Mouse (Mus musculus) thymus, adult 18-20 months (tissue): Measurements from ENCODE around the gene Rgs8.
A peak's percentile ranks its signal among the peaks of the same experiment; 100 is the strongest.

ENCODE experiments used
- DNase-seq, 2 experiments: peaks; one replicate each; pipeline ENCODE4 v3.0.0; 2022; ENCODE audit warnings: mixed read lengths in 2 of 2

Rgs8 gene

GRCm38 (mm10) chr1:153708626-153709025 lies 55.8 kb downstream of the Rgs8 start:
- no peak for DNase-seq

DNA sequence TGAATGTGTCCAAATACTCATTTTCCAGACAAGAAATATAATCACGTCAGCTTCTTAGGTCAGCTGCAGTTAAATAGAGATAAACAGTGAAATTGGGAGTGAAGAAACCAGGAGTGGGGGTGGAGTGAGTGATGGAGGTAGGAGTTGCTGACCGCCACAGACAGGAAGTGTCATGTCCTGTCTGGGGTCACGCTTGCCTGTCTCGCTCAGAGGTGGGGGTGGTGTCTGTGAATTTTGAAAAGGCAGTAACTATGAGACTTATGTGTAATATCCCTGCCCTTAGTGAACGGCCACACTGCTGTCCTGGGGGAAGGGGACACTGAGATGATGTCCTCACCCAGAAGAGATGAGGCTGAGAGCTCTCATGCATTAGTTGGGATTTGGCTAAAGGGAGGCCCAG lies 56.6 kb downstream of the Rgs8 start:
- no peak for DNase-seq

DNA sequence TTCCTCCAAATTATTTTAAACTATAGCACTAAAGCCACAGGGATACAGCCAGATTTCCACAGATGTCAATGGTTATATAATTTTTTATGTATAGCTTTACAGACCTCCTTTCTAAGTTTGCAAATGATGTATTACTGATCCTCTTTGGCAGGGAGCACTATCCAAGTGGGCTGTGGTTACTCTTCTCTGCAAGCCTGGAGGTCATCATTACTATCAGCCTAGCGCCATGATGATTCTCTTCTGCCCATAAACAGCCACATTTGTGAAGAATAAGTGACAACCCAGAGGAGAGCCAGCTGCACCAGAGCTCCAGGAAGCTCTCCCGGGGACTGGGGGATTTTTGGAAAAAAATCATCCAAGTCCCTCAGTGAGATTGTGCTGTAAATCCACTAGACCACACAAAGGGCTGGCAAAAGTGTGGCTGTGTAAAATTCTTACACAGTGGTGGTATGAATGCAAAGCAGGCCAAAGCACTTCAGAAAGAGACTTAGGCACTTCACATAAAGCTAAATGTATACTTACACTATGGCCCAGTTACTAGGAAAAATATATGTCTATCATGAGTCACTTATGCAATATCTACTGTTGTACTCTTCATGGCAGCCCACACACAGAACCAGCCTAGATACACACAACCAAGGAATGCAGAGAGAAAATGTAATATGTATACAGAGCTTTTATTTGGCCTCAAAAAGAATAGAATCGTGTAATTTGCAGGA lies 58.9 kb downstream of the Rgs8 start:
- DNase-seq: no peak

- DNase-seq: no peak
These were observed 59.8 kb downstream of the Rgs8 start for GRCm38 (mm10) chr1:153712633-153713032.

DNA sequence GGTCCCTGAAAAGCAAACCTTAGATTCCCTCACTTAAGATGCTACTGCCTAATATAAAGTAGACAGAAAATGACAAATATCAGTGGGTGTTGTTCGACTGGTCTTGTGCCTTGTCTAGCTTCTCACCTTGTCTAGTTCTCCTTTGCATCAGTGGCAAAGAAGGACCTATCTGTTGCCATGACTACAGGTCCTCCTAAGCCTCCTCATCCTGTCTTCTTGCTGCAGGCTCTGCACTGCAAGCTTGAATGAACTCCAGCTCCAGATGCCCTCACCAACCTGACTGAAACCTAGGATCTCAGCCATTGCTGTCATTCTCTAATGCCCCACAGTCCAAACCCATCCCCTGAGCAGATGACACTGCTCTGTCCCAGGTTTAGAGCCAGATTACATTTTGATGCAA lies 65.2 kb downstream of the Rgs8 start:
- no peak for DNase-seq

DNA sequence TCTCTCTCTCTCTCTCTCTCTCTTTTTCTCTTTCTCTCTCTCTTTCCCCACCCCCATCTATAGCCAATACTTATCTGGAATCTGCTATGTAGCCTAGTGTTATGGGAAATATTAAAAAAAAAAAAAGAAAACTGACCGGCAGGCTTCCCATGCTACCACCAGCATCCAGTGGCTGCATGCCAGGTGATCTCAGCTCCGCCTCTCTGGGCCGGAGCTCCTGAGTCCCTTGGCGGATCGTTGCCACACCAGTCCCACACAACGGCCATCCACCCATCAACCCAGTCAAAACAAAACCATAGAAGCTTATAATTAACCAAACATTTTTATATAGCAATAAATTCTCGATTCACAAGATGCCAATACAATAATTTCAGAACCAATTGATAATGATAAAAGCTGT lies 68.1 kb downstream of the Rgs8 start:
- DNase-seq: no peak

GRCm38 (mm10) chr1:153721565-153722310 lies 68.9 kb downstream of the Rgs8 start:
- DNase-seq: no peak

DNA sequence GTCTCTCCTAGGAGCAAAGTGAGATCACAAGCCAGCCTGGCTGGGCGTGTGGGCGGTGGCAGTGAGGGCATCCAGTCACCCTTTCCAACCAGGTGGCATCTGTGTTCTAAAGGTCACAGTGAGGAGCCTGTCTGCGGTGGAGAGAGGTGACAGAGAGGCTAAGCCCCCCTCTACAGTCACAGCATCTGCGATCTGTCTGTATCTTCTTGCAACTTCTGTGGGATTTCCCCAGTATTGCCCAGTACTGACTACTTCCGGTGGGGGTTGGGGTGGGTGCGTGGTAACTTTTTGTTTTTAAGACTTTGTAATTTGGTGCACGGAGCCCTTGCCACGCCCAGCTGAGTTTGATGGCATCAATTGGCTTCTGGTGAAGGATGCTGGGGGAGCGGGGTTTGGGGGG lies 70.6 kb downstream of the Rgs8 start:
- DNase-seq: no peak

- DNase-seq: no peak
These were observed 73.8 kb downstream of the Rgs8 start for GRCm38 (mm10) chr1:153726636-153727035.

DNA sequence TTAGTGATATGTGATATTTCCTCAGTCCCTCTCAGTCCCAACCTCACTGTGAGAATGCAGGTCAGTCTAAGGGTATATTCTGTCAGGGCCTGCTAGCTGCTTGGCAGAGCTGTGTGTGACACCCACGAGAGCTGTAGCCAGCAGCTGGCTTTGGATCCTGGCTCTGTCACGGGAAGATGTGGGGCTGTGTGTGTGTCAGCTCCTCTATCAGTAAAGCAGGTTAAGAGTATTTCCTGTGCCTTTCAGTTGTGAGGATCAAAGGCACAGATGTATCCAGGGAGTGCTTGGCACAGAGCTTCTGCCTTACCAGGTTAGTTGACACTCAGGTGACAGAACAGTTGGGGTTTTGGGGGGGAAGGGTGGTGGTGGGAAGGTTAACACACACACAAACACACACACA lies 77.0 kb downstream of the Rgs8 start:
- DNase-seq: peak in 1 of 2 experiments; percentile 59

DNA sequence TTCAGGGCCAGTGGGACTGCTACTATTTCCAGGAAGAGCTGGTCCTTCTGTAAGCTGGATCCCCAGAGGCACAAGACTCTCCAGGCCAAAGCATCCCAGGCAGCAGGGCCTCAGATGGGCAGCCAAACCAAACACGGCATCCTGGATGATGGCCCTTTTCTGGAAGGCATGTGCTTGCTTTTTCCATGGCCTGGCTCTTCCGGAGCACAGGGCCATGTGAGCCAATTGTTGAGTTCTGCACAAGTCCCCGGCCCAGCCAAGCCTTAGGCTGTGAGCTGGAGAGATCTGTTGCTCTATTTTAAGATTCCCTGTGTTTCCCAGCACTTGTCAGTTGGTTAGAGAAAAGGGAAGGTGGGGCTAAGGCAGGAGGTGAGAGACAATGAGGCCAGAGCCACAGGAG lies 77.8 kb downstream of the Rgs8 start:
- no peak for DNase-seq

DNA sequence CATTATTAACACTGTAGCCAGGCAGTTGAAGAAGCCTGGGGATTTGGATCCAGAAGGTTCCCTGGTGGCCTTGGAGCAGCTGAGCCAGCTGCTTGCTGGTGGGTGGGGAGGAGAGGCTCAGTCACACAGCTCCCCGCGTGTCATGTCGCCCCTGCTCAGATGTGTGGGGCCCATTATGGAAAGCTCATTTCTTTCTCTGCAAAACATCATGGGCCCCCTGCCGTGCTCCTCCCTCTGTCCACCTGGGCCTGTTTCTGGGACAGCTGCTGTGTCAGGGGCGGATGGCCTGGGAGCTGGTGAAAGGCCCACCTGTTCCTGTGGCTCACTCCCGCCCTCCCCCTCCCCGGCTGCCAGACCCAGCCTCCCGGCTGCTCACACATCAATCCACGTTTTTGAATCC lies 80.4 kb downstream of the Rgs8 start:
- DNase-seq: peak in 1 of 2 experiments; percentile 55

DNA sequence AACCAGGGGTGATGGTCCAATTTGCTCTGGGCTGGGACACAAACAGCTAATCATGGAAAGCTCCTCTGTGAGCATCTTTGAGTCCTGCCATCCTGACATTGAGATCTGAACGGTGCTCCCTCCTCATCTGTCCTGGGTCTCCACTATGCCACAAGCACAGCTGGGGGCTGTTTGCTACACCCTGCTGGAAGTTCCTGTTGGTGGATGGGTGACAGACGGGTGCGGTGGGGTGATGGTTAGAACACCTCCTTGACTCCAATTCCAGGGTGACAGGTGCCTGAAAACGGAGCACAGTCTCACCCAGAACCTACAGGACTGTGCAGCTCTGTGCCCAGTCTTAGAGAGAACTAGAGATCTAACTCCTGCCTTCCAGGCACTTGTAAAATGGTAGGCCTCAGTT lies 82.0 kb downstream of the Rgs8 start:
- DNase-seq: no peak

DNA sequence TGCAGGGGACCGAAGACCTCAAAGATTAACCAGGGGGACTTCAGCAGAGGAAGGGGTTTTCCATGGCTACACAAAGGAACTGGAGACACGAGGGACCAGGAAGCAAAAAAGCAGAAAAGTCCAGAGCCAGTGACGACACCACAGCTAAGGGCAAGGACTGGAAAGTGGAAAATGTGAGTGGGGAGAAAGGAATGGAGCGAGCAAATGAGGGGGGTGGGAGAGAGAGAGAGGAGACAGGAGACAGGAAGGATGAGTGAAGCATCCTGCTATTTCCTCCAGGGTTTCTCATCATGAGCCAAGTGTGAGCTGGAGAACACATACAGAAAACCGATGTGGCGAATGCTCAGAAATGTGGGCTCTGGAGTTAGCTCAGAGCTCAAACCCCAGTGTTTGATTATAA lies 83.3 kb downstream of the Rgs8 start:
- DNase-seq: no peak

DNA sequence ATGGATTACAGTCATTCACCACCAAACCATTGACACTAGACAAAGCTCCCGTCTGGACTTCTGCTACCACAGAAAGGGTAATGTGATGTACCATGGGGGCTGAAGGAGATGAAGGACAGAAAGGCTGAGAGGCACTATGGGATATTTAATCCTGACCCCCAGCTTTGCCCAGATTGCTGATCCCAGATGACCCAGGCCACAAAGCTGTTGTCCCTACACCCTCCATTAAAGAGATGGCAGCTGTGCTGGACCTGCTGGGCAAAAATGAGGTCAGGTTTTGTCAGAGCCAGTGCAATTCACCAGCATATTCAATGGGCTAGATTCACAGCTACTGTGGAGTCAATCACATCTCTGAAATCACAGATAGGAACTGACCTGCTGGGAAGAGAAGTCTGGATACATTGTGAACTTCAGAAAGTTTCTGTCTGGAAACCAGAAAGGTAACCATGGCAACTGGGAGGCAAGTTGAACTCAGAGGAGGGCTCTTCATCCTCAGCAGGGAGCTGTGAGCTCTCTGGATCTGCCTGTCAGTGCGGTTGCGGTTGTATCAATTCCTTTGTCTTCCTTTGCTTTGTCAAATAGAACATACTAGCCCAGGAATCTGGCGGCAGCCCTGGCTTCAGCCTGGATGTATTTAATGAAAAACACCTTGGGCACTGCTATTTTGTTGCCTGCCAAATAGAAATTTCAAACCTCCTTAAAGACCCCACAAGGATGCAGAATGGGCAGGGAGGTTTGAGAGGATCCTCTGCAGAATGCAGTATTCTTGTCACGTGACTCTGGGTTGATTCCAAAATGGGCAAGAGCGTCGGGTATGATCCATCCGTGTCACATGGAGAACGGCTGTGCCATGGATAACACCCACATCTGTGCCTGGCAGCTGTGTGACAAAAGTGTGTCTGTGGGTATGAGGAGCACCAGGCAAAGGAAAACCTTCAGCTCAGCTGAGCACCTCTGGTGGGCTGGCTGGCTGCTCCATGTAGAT lies 84.6 kb downstream of the Rgs8 start:
- DNase-seq: no peak

GRCm38 (mm10) chr1:153739437-153740015 lies 86.7 kb downstream of the Rgs8 start:
- DNase-seq: no peak

DNA sequence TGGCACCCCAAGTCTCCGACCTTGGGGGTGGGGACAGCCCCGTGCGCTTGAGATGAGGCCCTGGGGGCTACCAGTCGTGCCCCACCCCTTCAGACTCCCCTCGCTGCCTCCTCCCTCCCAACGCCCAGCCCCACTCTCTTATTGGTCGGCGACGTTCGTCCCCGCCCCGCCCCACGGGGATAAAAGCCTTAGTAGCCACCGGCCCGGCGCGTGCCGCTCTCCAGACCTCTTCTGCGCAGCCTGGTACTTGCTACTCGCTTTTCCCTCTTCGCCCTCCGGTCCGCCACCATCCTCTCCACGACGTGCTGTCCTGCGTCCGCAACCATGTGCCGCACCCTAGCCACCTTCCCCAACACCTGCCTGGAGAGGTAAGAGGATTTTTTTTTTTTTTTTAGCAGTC lies 87.3 kb downstream of the Rgs8 start, which contains the start of gene Rgs16:
TSS of gene Rgs16 (plus strand) at position 205 of the 400 bp plus-strand sequence.
- DNase-seq: peak; percentile 59 to 62

DNA sequence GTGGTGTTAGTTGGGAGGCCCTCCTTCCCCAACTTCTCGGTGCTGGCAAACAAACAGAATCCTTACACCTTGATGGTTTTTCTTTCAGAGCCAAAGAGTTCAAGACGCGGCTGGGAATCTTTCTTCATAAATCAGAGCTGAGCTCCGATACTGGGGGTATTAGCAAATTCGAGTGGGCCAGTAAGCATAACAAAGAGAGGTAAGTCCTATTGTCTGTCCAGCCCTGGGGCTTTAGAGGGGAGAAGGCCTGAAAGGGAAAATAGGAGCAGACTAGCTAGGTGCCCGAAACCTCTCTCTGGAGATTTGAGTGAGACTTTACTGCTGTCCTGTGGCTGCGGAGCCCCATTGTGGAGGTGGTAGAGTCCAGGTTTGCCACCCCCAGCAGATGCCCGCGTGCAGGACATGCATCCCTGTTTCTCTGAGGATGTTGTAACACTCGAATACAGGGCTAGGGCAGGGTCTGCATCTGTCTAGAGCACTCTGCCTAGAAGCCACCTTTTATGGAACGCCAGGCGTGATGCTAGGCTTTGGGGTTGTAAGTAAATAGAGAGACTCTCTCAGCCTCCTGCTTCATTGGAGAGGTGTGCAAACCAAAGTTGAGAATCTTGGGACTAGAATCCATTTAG lies 88.1 kb downstream of the Rgs8 start:
- no peak for DNase-seq

DNA sequence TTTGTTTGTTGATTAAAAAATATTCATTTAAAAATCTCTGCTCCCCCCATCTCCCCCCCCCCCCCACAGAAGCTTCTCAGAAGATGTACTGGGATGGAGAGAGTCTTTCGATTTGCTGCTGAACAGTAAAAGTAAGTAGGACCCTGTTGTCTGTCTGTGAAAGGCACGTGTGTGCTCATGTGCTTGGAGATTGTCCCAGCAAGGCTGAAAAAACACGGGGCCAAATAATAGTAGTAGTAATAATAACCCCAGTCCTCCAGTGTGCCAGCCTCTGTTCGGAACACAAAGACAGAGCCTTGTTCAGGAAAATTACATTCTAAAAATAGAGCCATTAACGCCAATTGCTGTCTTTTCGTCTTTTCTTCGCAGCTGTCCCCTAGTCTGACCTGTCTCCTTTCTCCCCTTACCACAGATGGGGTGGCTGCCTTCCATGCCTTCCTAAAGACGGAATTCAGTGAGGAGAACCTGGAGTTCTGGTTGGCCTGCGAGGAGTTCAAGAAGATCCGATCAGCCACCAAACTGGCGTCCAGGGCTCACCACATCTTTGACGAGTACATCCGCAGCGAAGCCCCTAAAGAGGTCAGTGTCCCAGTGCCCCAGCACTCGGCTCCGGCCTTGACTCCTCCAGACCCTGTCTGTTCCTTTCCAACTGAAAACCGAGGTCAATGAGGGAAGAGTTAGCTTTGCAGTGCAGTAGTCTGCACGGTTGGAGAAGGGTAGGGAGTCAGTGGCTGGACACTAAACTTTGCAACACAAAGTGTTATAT lies 88.9 kb downstream of the Rgs8 start:
- no peak for DNase-seq

DNA sequence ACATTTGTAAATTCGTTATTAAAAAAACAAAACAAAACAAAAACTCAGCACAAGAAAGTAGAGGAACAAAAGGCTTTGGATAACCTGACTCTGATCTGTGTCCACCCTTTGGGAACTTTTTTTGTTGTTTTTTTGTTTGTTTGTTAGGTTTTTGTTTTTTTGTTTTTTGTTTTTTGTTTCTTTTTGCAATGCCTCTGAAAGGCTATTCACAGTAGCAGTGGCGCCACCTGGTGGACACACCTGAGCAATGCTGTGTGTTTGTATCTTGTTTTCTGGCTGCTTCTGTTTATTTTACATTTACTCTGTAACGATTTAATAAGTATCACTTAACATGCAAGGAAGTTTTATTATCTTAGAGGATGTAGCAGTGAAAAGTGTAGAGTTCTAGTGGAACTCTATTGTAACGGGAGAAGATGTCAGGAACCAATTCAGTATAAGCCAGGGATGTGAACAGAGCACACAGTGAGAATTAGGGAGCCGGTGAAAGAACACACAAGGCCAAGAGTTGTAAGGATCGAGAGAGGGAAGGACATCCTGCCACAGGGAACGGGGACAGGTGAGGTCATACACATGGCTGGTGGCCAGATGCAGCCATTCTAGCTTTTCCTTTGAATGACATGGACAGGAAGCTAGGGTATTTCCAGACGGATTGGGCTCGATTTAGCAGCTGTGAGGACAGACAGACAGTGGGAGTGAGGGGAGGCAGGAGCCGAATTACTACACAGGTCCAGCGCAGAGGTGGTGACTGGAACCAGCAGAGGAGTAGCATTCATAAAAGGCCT lies 89.7 kb downstream of the Rgs8 start:
- no peak for DNase-seq
